Mouse (Mus musculus) kidney, adult 2 months (tissue): ENCODE data around the gene C130050O18Rik.

Experiments used
- CTCF ChIP-seq: fragments of 200-500 bp; conservative IDR thresholded peaks from 2 replicates; pipeline ENCODE4 v1.5.1; 2011; ENCODE audit warnings: low read depth, mild to moderate bottlenecking, control low read depth, low read length, moderate library complexity, mixed read lengths; ENCODE audit not compliant: insufficient read depth, insufficient read length
- POLR2A ChIP-seq: fragments of 200-500 bp; IDR thresholded peaks from one replicate; pipeline ENCODE4 v1.6.1; 2011; ENCODE audit warnings: low read depth, low read length, control low read depth

GRCm38 (mm10) chr5:139381586-139382513 is 23.2 kb upstream of the C130050O18Rik start:
- no peak for TF ChIP-seq CTCF
- TF ChIP-seq POLR2A = no peak
